Comparison of ENCODE assay signal across 8 mouse cellular contexts in the genomic region with DNA sequence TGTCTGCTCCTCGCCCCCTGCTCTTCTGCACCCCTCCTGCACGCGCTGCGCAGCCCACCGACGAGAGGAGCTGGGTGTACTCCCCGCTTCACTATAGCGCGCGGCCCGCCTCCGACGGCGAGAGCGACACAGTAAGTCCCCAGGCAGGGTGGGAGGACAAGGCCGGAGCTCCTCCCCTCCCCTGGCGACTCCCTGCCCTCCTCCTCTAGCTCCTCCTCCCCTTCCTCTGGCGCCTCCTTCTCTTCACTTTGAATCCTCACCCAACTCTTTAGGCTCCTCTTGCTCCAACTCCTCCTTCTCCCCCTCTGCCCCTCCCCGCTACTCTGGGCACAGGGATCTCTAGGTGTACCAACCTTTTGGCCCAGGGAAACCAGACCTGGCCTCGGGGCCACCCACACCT. TPM values are rescaled to one million over a fixed set of nuclear protein-coding genes. Genes with fewer than 3 reads are reported as not detected.
DNase-seq lines count a peak whose midpoint lies in the region; ATAC-seq and TF ChIP-seq lines count a peak whose summit lies in the region.

No protein-coding gene starts in this region.

- 9% methylated on average over 20 of the region's 20 CpGs for WGBS in hindbrain, embryonic 10.5 days
- 23% methylated on average over 19 of the region's 20 CpGs for WGBS in hindbrain, postnatal 0 days
- WGBS in hindbrain, embryonic 14.5 days = 14% methylated on average over 19 of the region's 20 CpGs
- 13% methylated on average over 20 of the region's 20 CpGs for WGBS in neural tube, embryonic 13.5 days

- H3K27ac ChIP-seq in hindbrain, embryonic 10.5 days = peak overlapping the region; percentile 72
- H3K27ac ChIP-seq in hindbrain, postnatal 0 days = no peak overlapping the region
- no peak overlapping the region for H3K27ac ChIP-seq in hindbrain, embryonic 14.5 days
- H3K27ac ChIP-seq in neural tube, embryonic 13.5 days (replicated peaks) = no peak overlapping the region

- no peak for DNase-seq in hindbrain, embryonic 10.5 days (ENCODE audit: low spot score)
- DNase-seq in hindbrain, postnatal 0 days (ENCODE audit: low spot score) = no peak
- peak; percentile 85 to 91 for DNase-seq in adrenal gland, postnatal 36 days
- no peak for DNase-seq in hindbrain, embryonic 14.5 days (ENCODE audit: low spot score)
- DNase-seq in liver = peak; percentile 79
- no peak for DNase-seq in B cell, adult 2 months

- H3K9ac ChIP-seq in hindbrain, postnatal 0 days (replicated peaks; ENCODE audit: low read length) = no peak overlapping the region
- peak overlapping the region; percentile 13; the same call in 1 of the 2 replicates for H3K9ac ChIP-seq in hindbrain, embryonic 14.5 days
- 0 out of 2 replicates have a peak overlapping the region, but pooled peaks have one; percentile 1 for H3K9ac ChIP-seq in neural tube, embryonic 13.5 days

- H3K36me3 ChIP-seq in hindbrain, embryonic 10.5 days = peaks cover 67% of the 10 kb centered on the region
- peaks cover 45% of the 10 kb centered on the region for H3K36me3 ChIP-seq in hindbrain, postnatal 0 days (ENCODE audit: insufficient read depth, low read length)
- peaks cover 62% of the 10 kb centered on the region for H3K36me3 ChIP-seq in hindbrain, embryonic 14.5 days (replicated peaks; ENCODE audit: control insufficient read depth, insufficient read depth)
- H3K36me3 ChIP-seq in neural tube, embryonic 13.5 days = peaks cover 66% of the 10 kb centered on the region

- ATAC-seq in hindbrain, postnatal 0 days = no peak
- ATAC-seq in hindbrain, embryonic 14.5 days (ENCODE audit: low FRiP score) = no peak
- no peak for ATAC-seq in neural tube, embryonic 13.5 days (ENCODE audit: low read depth)
- ATAC-seq in granulocyte monocyte progenitor cell, adult 5-6 weeks (replicated peaks; ENCODE audit: poor library complexity, severe bottlenecking) = no peak

- TF ChIP-seq CTCF in hindbrain, postnatal 0 days (IDR thresholded peaks at IDR 0.05; ENCODE audit: low read depth) = no peak

- peaks cover 49% of the 10 kb centered on the region for H3K4me1 ChIP-seq in hindbrain, embryonic 10.5 days (replicated peaks)
- peaks cover 11% of the 10 kb centered on the region; the same call in 1 of the 2 replicates for H3K4me1 ChIP-seq in hindbrain, postnatal 0 days (ENCODE audit: insufficient read depth, low read length)
- peaks cover 20% of the 10 kb centered on the region for H3K4me1 ChIP-seq in hindbrain, embryonic 14.5 days (replicated peaks; ENCODE audit: control insufficient read depth, insufficient read depth, low read length)
- peaks cover 33% of the 10 kb centered on the region for H3K4me1 ChIP-seq in neural tube, embryonic 13.5 days (replicated peaks)

- no peaks in the 10 kb centered on the region for H3K9me3 ChIP-seq in hindbrain, embryonic 10.5 days
- H3K9me3 ChIP-seq in hindbrain, postnatal 0 days (ENCODE audit: low read length) = no peaks in the 10 kb centered on the region
- H3K9me3 ChIP-seq in hindbrain, embryonic 14.5 days (ENCODE audit: control insufficient read depth, low read length) = no peaks in the 10 kb centered on the region
- H3K9me3 ChIP-seq in neural tube, embryonic 13.5 days = no peaks in the 10 kb centered on the region

- peak overlapping the region; percentile 38 for H3K4me3 ChIP-seq in hindbrain, embryonic 10.5 days
- H3K4me3 ChIP-seq in hindbrain, postnatal 0 days (ENCODE audit: low read length) = no peak overlapping the region
- no peak overlapping the region for H3K4me3 ChIP-seq in hindbrain, embryonic 14.5 days (replicated peaks; ENCODE audit: low read length)
- 0 out of 2 replicates have a peak overlapping the region, but pooled peaks have one; percentile 9 for H3K4me3 ChIP-seq in neural tube, embryonic 13.5 days

- H3K4me2 ChIP-seq in hindbrain, postnatal 0 days (ENCODE audit: low read depth, low read length) = no peak overlapping the region
- peak overlapping the region; percentile 28 for H3K4me2 ChIP-seq in hindbrain, embryonic 14.5 days (replicated peaks)
- peak overlapping the region; percentile 27; the same call in 1 of the 2 replicates for H3K4me2 ChIP-seq in neural tube, embryonic 13.5 days

- peaks cover 9% of the 10 kb centered on the region; the same call in 1 of the 2 replicates for H3K27me3 ChIP-seq in hindbrain, embryonic 10.5 days (ENCODE audit: insufficient read depth, poor library complexity, severe bottlenecking)
- H3K27me3 ChIP-seq in hindbrain, postnatal 0 days (ENCODE audit: insufficient read depth, low read length) = no peaks in the 10 kb centered on the region
- H3K27me3 ChIP-seq in hindbrain, embryonic 14.5 days (ENCODE audit: control insufficient read depth, insufficient read depth, low read length) = no peaks in the 10 kb centered on the region
- H3K27me3 ChIP-seq in neural tube, embryonic 13.5 days = no peaks in the 10 kb centered on the region

RNA-seq across cellular contexts. Expression of a gene that starts 3.6 kb away (rescaled TPM):
- polyA plus RNA-seq in hindbrain, embryonic 10.5 days (2016; fragmentation: Nextera tagmentation; extraction: Ambion mirVana) = 53.2 and 58.8 TPM in 2 replicates
- total RNA-seq in hindbrain, postnatal 0 days (2014; rRNA removed) = 24.3 and 46.2 TPM in 2 replicates
- 19.6 and 20.2 TPM in 2 replicates for polyA plus RNA-seq in hindbrain, postnatal 0 days (2015; fragmentation: Nextera tagmentation; extraction: Ambion mirVana)
- 10 to 100 TPM; 37.9 to 39.1 TPM for total RNA-seq in adrenal gland, postnatal 36 days (2021)
- 18.7 and 20.6 TPM in 2 replicates for polyA plus RNA-seq in hindbrain, embryonic 14.5 days (2014; fragmentation: Nextera tagmentation; extraction: Ambion mirVana)
- 32.5 and 42.5 TPM in 2 replicates for polyA plus RNA-seq in neural tube, embryonic 13.5 days (2015; fragmentation: Nextera tagmentation; extraction: Ambion mirVana)
- total RNA-seq in granulocyte monocyte progenitor cell, adult 5-6 weeks (2014; fragmentation: Nextera tagmentation) = 16.2 and 16.3 TPM in 2 replicates
- total RNA-seq in granulocyte monocyte progenitor cell, adult 5-6 weeks (2017) = 19.4 and 26.5 TPM in 2 replicates

RNA-seq across cellular contexts. Expression of a gene that starts 11.3 kb away (rescaled TPM):
- polyA plus RNA-seq in hindbrain, embryonic 10.5 days (2016; fragmentation: Nextera tagmentation; extraction: Ambion mirVana) = 3.3 and 3.6 TPM in 2 replicates
- 2.6 TPM in 2 replicates for total RNA-seq in hindbrain, postnatal 0 days (2014; rRNA removed)
- 4.0 and 4.3 TPM in 2 replicates for polyA plus RNA-seq in hindbrain, postnatal 0 days (2015; fragmentation: Nextera tagmentation; extraction: Ambion mirVana)
- 10 to 100 TPM; 53.2 to 53.9 TPM for total RNA-seq in adrenal gland, postnatal 36 days (2021)
- polyA plus RNA-seq in hindbrain, embryonic 14.5 days (2014; fragmentation: Nextera tagmentation; extraction: Ambion mirVana) = 4.3 and 5.4 TPM in 2 replicates
- polyA plus RNA-seq in neural tube, embryonic 13.5 days (2015; fragmentation: Nextera tagmentation; extraction: Ambion mirVana) = 4.5 and 4.8 TPM in 2 replicates
- not detected in 2 replicates for total RNA-seq in granulocyte monocyte progenitor cell, adult 5-6 weeks (2014; fragmentation: Nextera tagmentation)
- 0.09 TPM in 1 of 2 replicates, not detected in the other for total RNA-seq in granulocyte monocyte progenitor cell, adult 5-6 weeks (2017)

RNA-seq across cellular contexts. Expression of a gene that starts 24.5 kb away (rescaled TPM):
- polyA plus RNA-seq in hindbrain, embryonic 10.5 days (2016; fragmentation: Nextera tagmentation; extraction: Ambion mirVana) = 62.1 and 78.5 TPM in 2 replicates
- total RNA-seq in hindbrain, postnatal 0 days (2014; rRNA removed) = 223 and 242 TPM in 2 replicates
- polyA plus RNA-seq in hindbrain, postnatal 0 days (2015; fragmentation: Nextera tagmentation; extraction: Ambion mirVana) = 97.4 and 108 TPM in 2 replicates
- total RNA-seq in adrenal gland, postnatal 36 days (2021) = 10 to 100 TPM; 37.2 to 40.9 TPM
- polyA plus RNA-seq in hindbrain, embryonic 14.5 days (2014; fragmentation: Nextera tagmentation; extraction: Ambion mirVana) = 137 and 151 TPM in 2 replicates
- polyA plus RNA-seq in neural tube, embryonic 13.5 days (2015; fragmentation: Nextera tagmentation; extraction: Ambion mirVana) = 99.3 and 102 TPM in 2 replicates
- 32.4 and 42.7 TPM in 2 replicates for total RNA-seq in granulocyte monocyte progenitor cell, adult 5-6 weeks (2014; fragmentation: Nextera tagmentation)
- 24.7 and 32.7 TPM in 2 replicates for total RNA-seq in granulocyte monocyte progenitor cell, adult 5-6 weeks (2017)

RNA-seq across cellular contexts. Expression of a gene that starts 25.8 kb away (rescaled TPM):
- polyA plus RNA-seq in hindbrain, embryonic 10.5 days (2016; fragmentation: Nextera tagmentation; extraction: Ambion mirVana) = not detected in 2 replicates
- total RNA-seq in hindbrain, postnatal 0 days (2014; rRNA removed) = 0.16 TPM in 1 of 2 replicates, not detected in the other
- polyA plus RNA-seq in hindbrain, postnatal 0 days (2015; fragmentation: Nextera tagmentation; extraction: Ambion mirVana) = not detected in 2 replicates
- total RNA-seq in adrenal gland, postnatal 36 days (2021) = 1 to 10 TPM; 3.5 to 7.7 TPM
- polyA plus RNA-seq in hindbrain, embryonic 14.5 days (2014; fragmentation: Nextera tagmentation; extraction: Ambion mirVana) = not detected in 2 replicates
- polyA plus RNA-seq in neural tube, embryonic 13.5 days (2015; fragmentation: Nextera tagmentation; extraction: Ambion mirVana) = not detected in 2 replicates
- not detected in 2 replicates for total RNA-seq in granulocyte monocyte progenitor cell, adult 5-6 weeks (2014; fragmentation: Nextera tagmentation)
- total RNA-seq in granulocyte monocyte progenitor cell, adult 5-6 weeks (2017) = not detected in 2 replicates

RNA-seq across cellular contexts. Expression of a gene that starts 25.9 kb away (rescaled TPM):
- polyA plus RNA-seq in hindbrain, embryonic 10.5 days (2016; fragmentation: Nextera tagmentation; extraction: Ambion mirVana) = 7.0 and 9.0 TPM in 2 replicates
- 2.9 and 6.0 TPM in 2 replicates for total RNA-seq in hindbrain, postnatal 0 days (2014; rRNA removed)
- polyA plus RNA-seq in hindbrain, postnatal 0 days (2015; fragmentation: Nextera tagmentation; extraction: Ambion mirVana) = 3.9 and 5.2 TPM in 2 replicates
- under 1 TPM; 0.23 to 0.26 TPM for total RNA-seq in adrenal gland, postnatal 36 days (2021)
- polyA plus RNA-seq in hindbrain, embryonic 14.5 days (2014; fragmentation: Nextera tagmentation; extraction: Ambion mirVana) = 3.9 and 6.0 TPM in 2 replicates
- 2.3 and 3.3 TPM in 2 replicates for polyA plus RNA-seq in neural tube, embryonic 13.5 days (2015; fragmentation: Nextera tagmentation; extraction: Ambion mirVana)
- total RNA-seq in granulocyte monocyte progenitor cell, adult 5-6 weeks (2014; fragmentation: Nextera tagmentation) = 1.0 and 8.4 TPM in 2 replicates
- total RNA-seq in granulocyte monocyte progenitor cell, adult 5-6 weeks (2017) = 1.3 and 6.2 TPM in 2 replicates

Comparison
In these comparisons a context has a peak if more than half of its experiments do, and no peak if none do; other contexts are left out.
1. H3K4me3 ChIP-seq: peak in hindbrain, embryonic 10.5 days (single experiment) and neural tube, embryonic 13.5 days (single experiment); none in hindbrain, postnatal 0 days (single experiment) and hindbrain, embryonic 14.5 days (single experiment).
2. DNase-seq: peak in adrenal gland, postnatal 36 days (2 of 2) and liver (single experiment); none in hindbrain, embryonic 10.5 days (single experiment), hindbrain, postnatal 0 days (single experiment), hindbrain, embryonic 14.5 days (single experiment) and B cell, adult 2 months (0 of 2).